Mouse (Mus musculus): ENCODE data around the gene Mettl8.

The Mettl8 gene

DNA sequence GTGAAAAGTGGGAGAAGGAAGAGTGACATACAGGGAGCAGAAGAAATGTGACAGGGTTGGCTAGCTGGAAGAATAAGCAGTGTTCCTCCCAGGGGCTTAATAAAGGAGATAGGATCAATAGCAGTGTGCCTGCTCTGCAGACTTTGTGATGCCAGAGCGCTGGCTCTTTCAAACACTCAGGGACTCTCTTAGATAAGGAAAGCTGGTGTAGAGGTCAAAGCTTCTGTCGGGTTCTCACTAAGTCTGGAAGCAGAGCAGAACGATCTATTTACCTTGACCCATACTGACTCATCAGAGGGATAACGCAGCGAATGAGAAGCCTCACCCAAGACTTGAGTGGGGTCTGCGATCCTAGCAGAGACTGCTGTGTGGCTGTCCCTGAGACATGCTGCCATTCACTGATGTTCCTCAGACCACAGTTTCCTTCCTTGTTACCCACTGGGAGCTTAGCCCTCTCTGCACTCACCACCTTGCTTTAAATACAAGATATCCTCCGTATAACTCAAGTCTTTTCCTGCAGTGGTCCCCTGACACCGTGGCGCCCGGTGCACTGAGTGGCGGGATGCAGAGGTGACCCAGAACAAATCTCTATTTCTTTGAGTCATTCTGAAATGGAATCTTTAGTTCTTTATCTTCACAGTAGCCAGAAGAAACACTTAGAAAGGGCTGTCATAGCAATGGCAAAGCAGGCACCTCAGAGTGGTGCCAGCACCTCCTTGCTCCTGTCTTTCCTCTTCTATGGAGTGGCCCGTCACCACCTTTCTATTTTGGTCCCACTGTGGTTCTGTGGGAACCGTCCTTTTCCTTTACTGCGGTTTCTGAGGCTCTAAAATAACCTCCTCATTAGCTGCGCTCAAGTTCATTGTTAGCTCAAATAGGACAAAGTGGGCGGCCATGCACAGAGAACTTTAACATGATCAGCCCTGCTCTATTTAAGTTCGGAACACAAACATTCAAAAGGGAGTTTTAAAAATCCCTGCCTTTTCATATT lies 65.9 kb downstream of the Mettl8 start:
- CTCF ChIA-PET: no interaction called here

- CTCF ChIA-PET: no interaction called here
Observed at GRCm38 (mm10) chr2:70978271-70978670, 77.1 kb downstream of the Mettl8 start.

DNA sequence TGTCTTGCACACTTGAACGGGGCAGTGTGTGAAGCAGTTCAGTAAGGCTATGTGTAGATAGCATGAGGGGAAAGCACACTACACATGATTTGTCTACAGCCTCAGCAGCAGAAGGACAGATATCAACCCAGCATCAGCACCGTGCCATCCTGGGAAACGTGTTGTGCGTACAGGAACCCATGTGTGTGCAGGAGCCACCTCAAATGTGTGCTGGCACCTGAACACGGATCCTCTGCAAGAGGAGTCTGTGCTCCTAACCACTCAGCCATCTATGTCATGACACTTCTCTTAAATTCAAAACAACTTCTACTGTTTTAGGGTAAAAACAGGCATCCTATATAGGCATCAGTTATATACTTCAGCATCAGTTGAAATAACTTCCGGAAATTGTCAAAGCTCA lies 80.6 kb downstream of the Mettl8 start:
- CTCF ChIA-PET: no interaction called here

GRCm38 (mm10) chr2:70972795-70973518 lies 82.4 kb downstream of the Mettl8 start:
- CTCF ChIA-PET: no interaction called here

GRCm38 (mm10) chr2:70970158-70970741 lies 85.1 kb downstream of the Mettl8 start:
- CTCF ChIA-PET: interaction anchor here (0.7 kb wide), 1 partner anchor 310 kb away, joined by 3 read pairs; no protein-coding TSS in a partner anchor

DNA sequence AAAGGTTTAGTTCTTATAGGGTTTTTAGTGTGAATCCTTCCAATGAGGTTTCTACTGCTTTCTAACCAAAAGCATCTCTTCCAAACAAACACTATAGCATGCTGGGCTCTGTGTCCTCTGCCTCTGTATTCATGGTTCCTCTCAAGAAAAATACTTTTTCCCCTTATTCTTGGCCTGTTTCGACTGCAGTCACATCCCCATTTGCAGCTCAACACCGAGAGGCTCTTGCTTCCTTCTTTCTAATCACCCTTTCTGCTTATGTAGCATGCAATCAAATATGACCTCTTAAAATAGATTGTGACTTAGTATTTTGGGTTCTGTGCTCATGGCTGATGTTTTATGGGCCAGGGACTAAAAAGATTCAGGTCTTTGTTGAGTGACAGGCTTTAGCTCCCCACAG lies 87.1 kb downstream of the Mettl8 start:
- CTCF ChIA-PET: no interaction called here

DNA sequence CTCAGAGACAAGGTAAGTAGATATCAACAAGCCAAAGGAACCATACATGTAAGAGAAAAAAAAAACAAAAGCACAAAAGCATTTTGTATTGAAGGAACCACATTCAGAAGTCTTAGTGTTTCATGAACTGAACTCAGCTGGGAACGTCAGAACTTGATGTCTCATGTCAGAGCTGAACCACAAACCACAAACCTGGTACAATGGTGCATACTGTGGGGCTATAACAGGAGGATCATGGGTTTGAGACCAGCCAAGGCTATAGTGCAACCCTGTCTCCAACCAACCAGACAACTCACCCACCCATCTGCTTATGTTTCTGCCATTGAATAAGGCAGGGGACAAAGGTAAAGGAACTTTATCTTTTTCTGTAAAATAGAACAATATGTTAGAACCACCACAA lies 88.2 kb downstream of the Mettl8 start:
- CTCF ChIA-PET: interaction anchor here (0.5 to 0.7 kb wide), 3 partner anchors 123 to 1037 kb away, joined by 5 to 6 read pairs (median 5); no protein-coding TSS in a partner anchor

DNA sequence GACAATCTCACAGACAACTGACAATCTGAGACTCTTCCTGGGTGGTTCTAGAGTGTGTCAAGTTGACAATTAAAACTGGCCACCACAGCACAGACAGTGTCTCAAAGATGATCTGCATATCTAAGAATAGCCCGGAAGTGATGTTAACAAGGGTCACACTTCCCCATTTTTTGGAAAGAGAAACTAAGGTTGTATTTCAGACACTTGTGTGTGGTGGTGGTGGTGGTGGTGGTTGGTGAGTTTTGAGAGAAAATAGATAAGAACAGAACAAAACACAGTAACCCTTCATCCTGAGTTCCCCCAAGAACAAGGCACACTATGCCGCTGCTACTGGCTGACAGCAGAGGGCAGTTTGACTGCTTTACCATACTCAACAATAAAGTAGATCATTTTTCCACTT lies 90.6 kb downstream of the Mettl8 start:
- CTCF ChIA-PET: no interaction called here

DNA sequence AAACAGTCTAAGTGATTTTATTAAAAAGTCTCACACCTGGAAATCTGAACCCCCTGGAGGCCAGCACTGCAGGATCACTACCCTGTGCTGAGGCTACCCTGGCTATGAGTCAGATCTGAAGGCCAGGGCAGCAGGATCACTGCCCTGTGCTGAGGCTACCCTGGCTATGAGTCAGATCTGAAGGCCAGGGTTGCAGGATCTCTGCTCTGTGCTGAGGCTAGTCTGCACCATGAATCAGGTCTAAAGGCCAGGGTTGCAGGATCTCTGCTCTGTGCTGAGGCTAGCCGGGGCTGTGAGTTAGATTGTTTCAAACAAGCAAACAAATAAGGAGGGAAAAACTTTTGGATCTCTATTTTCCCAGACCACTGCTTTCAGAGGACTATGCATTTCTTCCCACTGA lies 92.5 kb downstream of the Mettl8 start:
- CTCF ChIA-PET: no interaction called here

- CTCF ChIA-PET: no interaction called here
Observed at GRCm38 (mm10) chr2:70961086-70961941, 94.1 kb downstream of the Mettl8 start.

GRCm38 (mm10) chr2:70960090-70960489 lies 95.3 kb downstream of the Mettl8 start:
- CTCF ChIA-PET: interaction anchor here (0.6 to 0.7 kb wide), 3 partner anchors 16 to 125 kb away, joined by 3 read pairs; no protein-coding TSS in a partner anchor

DNA sequence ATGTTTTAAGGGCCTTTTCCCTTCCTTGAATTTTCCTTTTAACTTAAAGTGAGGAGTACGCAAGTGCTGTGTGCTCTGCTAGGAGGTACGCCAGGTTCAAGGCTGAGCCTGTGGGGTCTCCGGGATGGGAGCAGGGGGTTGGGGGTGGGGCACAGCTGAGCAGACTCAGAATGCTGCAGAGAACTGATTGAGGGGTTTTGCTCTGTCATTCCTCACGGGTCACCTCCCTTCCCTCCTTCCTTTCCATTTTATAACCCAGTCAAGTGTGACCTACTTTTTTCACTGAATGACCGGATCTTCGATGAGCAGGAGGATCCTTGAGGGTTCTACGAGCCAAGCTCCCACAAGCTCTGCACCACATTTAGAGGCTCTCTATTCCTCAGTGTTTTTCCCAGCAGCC lies 96.0 kb downstream of the Mettl8 start:
- CTCF ChIA-PET: no interaction called here

- CTCF ChIA-PET: no interaction called here
Observed at GRCm38 (mm10) chr2:70958536-70958935, 96.8 kb downstream of the Mettl8 start.

GRCm38 (mm10) chr2:70953616-70954015 lies 101.8 kb downstream of the Mettl8 start:
- CTCF ChIA-PET: no interaction called here

GRCm38 (mm10) chr2:70951944-70952343 lies 103.4 kb downstream of the Mettl8 start:
- CTCF ChIA-PET: interaction anchor here (0.6 kb wide), 1 partner anchor 341 kb away, joined by 3 read pairs; no protein-coding TSS in a partner anchor

GRCm38 (mm10) chr2:70944511-70945305 lies 110.7 kb downstream of the Mettl8 start:
- CTCF ChIA-PET: interaction anchor here (1.1 kb wide), 1 partner anchor 15 kb away, joined by 3 read pairs; no protein-coding TSS in a partner anchor

DNA sequence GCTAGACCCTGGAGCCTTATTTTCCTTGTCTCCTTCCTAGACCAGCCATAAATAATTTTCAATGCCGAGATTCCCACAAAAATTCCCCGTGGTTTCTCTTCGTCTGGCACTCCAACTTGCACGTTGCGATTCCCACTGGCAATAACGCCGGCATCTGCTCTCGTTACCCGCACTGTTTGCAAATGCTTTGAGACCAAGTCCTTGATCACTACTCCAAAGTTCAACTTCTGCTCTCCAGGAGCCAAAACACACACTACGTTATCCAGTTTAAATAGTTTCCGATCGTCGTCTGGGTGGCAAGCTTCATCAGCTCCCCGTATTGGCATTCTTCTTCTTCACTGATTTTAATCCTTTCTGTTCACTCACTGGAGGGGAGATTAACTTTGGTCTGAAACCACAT lies 114.6 kb downstream of the Mettl8 start:
- CTCF ChIA-PET: no interaction called here

DNA sequence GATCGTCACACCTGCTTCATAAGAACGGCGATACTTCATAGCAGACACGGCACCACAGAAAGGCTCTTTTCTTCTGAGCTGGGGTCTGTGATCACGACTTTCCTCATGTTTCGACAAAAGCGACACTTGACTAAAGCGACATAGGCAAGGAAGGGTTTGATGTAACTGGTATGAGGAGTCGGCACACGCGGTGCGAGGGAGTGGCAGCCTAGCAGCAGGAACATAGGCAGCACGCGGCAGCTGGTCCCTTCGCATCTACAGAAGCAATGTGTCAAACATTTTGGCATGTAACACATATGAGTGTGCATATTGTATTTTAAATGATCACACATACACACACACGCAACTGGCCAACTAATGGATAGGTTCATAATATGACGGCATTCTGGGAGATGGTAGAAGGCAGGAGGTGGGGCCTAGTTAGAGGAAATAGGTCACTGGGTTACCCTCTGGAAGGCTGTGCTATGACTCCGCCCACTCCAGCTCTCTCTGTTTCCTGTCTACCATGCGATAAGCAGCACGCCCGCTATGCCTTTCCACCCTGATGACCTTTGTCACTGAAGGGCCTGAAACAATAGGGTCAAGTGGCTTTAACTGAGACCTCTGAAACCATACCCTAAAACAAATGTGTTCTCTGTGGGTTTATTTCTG lies 116.4 kb downstream of the Mettl8 start:
- CTCF ChIA-PET: no interaction called here

- CTCF ChIA-PET: no interaction called here
Observed at GRCm38 (mm10) chr2:70934772-70935171, 120.6 kb downstream of the Mettl8 start.

DNA sequence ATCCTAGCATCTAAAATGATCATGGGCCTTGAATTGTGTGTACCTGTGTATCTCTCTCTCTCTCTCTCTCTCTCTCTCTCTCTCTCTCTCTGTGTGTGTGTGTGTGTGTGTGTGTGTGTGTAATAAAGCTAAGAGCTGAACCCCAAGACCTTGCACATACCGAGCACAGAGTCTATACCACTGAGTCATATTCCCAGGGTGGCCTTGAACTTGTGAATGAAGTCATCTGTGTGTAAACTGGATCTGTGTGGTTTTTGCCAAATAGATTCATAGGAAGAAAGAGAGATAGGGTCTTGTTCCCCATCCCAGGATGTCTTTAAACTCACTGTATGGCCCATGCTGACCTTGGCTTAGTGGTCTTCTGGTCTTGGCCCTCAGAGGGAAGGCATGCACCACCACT lies 121.9 kb downstream of the Mettl8 start:
- CTCF ChIA-PET: no interaction called here

All from spleen, embryonic (tissue).